Mouse (Mus musculus): ENCODE data around the gene Lsamp.

- TF ChIP-seq CTCF (IDR thresholded peaks at IDR 0.05; ENCODE audit: low read depth): no peak
- TF ChIP-seq EP300 (IDR thresholded peaks at IDR 0.05; ENCODE audit: low read depth): no peak
These were observed 946.4 kb downstream of the Lsamp start for GRCm38 (mm10) chr16:40930596-40930995.
